Mouse (Mus musculus) natural killer cell, adult 2 months (primary cell): ENCODE measurements around the gene Olfr1328.
"Not testable (repeated sequence)": the region's sequence is repeated elsewhere in the genome, so short reads cannot be mapped to it uniquely, and the experiment has no call there.

Experiments
- DNase-seq, 2 experiments: peaks; one replicate each; pipeline ENCODE4 v3.0.0; 2022; ENCODE audit warnings: low spot score in 2 of 2

Gene Olfr1328

DNA sequence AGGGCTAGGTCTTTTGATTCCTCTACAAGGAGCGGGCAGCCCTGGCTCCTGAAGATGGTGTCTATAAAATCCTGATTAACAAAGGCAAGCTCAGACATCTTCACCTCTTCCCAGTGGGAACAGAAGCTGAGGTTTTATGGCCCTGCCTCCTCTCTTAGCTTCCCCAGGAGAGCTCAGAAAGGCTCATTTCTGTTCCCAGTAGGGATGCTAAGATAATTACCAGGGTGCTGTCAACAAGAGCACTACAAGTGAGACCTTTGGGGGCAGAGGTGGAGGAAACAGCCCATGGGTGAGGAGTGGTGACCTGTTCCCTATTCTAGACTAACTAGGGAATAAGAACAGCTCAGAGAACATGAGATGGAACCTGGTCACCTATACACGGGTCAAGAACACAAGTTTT is at the start of gene Olfr1328:
Gene Olfr1328 (minus strand): TSS at position 101 of the 400 bp plus-strand sequence.
- DNase-seq: no peak

DNA sequence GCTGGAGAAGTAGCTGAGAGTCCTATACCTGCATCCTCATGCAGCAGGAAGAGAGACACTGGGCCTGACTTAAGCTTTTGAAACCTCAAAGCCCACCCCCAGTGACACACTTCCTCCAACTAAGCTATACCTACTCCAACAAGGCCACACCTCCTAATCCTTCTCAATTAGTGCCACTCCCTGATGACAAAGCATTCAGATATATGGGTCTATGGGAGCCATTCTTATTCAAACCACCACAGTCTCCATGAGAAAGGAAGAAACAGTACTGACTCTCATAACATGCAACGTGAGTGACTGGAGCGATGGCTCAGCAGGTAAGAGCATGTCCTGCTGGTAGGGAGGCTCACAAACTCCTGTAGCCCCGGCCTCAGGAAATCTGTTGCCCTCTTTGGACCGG is 46.9 kb upstream of the Olfr1328 start:
- no peak for DNase-seq

DNA sequence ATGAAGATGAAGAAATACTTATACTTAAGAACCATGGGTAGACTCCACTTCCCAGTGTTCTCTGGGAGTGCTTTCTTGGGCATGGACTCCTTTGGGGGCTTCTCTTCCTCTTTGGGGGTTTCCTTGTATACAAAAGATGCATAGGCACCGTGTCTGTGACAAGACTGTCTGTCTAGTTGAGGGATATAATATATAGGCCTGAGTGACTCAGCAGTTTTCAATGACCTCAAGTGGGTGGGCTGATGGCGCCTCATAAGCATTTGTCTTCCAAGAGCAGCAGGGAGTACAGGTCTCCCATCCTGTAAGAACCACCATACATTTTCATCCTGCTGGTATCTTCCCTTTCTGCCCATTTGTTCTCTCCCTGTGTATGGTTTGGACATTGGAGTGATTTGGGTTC is 34.9 kb upstream of the Olfr1328 start:
- no peak for DNase-seq

DNA sequence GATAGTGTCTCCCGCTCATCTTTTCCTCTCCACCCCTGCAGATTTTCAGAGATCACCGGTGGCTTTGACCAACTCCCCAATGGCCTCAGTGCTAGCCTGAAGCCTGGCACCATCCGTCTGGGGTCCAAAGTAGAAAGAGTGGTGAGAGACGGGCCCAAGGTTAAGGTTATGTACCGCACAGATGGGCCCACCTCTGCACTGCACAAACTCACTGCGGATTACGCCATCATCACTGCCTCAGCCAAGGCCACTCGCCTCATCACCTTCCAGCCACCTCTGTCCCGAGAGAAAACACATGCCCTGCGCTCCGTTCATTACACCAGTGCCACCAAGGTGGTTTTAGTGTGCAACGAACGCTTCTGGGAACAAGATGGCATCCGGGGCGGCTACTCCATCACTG is 29.3 kb upstream of the Olfr1328 start:
- no peak for DNase-seq

DNA sequence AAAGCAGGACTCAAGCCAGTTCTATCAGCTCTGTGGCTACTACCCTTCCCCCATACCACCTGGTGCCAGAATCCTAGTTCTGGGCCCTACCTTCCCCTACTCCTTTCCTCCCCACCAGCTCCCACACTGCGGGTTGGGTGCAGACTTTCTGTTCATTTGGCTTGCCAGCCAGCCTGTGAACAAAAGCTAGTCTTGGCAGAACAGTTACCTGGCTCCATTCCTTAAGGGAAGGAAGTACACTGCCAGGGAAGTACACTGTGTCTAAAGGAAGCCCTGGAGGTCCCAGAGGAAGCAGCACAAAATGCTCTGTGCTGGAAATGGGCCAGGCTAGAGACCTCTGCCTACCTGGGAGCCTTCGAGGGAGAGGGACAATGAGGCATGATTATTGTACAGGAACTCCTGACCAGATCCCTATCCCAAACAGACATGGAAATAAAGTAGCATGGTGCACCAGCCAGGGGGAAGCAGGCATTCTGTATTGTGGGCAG is 22.8 kb upstream of the Olfr1328 start, which contains the start of gene Lao1:
Gene Lao1 (plus strand): TSS at position 438 of the 488 bp plus-strand sequence.
- DNase-seq: no peak

DNA sequence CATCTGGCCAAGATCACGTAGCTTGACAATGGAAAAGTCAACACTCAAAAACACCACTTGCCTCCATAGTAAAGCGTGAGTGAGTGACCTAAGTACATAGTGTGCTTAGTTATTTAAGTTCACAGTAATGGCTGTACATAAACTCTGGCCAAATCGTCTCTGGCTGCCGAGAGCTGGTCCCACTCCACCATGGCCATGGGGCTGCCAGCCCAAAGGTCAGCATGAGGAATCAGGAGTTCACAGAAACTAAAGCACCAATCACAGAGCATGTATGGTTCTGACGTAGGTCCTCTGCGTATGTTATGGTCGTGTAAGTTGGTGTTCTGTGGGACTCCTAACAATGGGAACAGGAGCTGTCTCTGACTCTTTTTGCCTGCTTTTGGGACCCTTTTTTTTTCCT is 20.4 kb upstream of the Olfr1328 start:
- no peak for DNase-seq

DNA sequence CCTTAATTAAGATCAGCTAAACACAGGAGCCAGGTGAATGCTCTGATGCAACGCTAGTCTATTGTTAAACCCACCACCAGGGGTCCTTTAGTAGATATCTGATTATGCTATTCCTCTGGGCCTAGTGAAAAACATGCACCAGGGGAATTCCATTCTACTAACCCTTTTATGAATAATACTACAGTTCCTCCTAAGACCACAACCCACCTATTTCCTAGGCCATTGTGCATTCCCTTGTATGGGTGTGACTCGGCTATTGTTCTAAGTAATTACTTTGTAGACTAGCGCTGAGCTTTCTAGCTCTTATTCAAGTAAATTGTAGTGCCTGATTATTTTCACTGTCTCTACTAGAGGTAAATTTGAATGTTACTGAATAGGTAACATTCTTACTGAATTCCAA is 7.1 kb downstream of the Olfr1328 start:
- DNase-seq: not testable (repeated sequence)

DNA sequence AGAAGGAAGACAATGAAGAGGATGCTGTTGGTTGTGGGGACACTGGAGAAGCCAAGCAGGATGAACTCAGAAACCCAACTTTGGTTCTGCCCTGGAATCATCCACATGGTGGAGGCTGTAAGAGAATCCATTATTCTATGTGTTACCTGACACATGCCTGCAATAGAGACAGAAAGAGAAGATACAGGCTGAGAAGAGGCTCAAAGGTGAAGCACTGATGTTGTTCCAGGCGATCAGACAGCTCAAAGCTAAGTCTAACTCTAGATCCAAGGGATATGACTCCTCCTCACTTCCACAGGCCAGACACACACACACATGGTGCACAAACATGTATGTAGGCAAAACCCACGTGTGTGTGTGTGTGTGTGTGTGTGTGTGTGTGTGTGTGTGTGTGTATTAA is 21.0 kb downstream of the Olfr1328 start, which contains the start of gene Olfr1329:
Gene Olfr1329 (minus strand): TSS at position 101 of the 400 bp plus-strand sequence.
- DNase-seq: not testable (repeated sequence)

DNA sequence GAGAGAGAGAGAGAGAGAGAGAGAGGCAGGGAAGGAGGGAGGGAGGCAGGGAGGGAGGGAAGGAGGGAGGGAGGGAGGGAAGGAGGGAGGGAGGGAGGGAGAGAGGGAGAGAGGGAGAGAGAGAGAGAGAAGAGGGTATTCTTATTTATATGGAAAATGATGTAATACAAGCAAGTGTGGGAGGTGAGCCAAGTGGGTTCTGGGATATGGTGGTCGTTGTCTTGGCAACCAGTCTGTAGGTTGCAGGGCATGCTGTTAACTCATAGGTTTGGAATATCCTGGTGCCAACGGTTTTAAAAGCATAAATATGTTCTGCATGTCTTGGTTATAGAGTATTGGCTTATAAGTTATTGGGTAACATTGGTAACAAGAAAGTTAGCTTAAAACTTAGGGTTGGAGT is 36.4 kb downstream of the Olfr1328 start:
- no peak for DNase-seq

DNA sequence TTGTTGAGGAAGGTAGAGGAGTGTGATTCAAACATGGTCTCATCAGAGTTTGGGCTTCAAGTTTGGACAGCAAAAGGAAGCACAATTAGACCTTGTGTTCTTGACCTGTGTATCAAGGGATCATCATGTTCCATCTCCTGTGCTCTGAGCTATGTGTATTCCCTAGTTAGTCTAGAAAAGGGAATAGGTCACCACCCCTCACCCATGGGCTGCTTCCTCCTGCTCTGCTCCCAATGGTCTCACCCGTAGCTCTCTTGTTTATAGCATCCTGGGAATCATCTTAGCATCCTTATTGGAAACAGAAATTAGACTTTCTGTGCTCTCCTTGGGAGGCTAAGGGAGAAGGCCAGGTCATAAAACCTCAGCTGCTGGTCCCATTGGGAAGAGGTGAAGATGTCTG is 50.1 kb downstream of the Olfr1328 start, which contains the start of gene Olfr1330:
Gene Olfr1330 (plus strand): TSS at position 301 of the 400 bp plus-strand sequence.
- no peak for DNase-seq
